Mouse (Mus musculus) right cerebral cortex, postnatal 4 days (tissue): ENCODE data around the gene A3galt2.
A peak's percentile ranks its signal among the peaks of the same experiment; 100 is the strongest.

ENCODE experiments used
- DNase-seq: peaks from one replicate; pipeline ENCODE4 v3.0.0-alpha.2; 2022

The A3galt2 gene

GRCm38 (mm10) chr4:128755064-128755463 lies at the start of gene A3galt2:
A3galt2 (plus strand) TSS chr4:128755364.
- no peak for DNase-seq

GRCm38 (mm10) chr4:128706626-128707025 lies 48.5 kb upstream of the A3galt2 start:
- DNase-seq: no peak

DNA sequence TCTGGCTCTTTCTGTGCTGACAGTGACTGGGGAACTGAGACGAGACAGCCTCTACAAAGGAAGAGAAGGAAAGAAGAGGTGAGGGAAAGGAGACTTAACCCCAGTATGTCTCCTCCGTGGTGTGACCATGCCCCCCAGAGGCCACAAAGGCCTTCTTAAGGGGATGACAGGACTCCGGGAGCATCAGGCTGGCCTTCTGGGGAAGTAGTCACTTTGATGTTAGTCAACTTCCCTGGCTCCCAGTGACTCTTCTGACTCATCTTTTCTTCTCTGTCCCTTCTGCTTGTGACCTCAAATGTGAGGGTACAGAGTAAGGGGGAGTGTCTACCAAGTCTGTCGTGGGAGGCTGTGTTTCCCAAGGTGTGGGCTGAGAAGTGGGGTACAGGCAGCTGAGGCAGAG lies 47.8 kb upstream of the A3galt2 start:
- DNase-seq: no peak

DNA sequence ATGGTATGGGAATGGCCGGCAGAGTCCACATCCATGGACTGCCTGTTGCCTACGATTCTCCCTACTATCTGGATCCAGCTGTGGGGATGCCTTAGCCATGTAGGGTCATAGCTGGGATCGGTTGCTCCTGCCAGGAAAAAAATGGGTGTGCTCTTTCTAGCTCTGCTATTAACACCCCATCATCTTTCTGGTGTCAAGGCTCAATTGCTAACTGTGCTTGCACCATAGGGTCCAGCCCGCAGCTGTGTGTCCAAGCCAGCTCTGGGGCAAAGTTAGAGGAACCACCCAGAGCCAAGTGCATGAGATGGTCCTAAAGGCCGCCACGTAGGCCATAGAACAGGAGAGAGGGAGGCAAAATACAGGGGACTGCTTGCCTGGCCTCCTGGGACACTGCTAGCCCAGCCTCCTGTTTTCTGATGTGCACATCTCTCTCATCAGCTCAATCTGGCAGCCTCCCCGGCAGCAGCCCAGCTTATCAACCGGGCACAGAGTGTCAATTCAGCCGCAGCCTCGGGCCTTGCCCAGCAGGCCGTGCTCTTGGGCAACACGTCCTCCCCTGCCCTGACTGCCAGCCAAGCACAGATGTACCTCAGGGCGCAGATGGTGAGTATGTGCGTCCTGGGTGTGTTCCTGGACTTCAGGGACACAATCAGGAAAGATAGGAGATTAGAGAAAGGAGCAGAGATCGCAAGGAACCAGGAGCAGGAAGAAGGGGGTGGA lies 45.9 kb upstream of the A3galt2 start:
- DNase-seq: no peak

DNA sequence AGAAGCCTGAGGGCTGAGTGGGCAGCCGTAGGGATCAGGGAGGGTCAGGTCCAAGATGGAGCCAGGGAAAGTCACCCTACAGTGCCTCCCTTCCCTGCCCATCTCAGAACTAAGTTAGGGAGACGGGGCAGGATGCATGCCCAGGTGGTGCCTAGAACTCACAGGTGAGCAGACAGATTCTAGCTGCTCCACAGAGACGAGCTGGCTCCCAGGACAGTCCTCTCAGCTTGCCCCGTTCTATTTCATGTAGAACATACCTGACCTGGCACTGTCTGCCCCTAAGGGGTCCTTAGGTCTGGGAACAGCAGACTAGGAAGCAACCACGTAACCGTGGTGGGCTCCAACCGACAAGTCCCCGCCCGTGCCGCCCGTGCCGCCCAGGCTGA lies 45.4 kb upstream of the A3galt2 start:
- DNase-seq: no peak

- no peak for DNase-seq
Observed at GRCm38 (mm10) chr4:128710286-128710685, 44.9 kb upstream of the A3galt2 start.

- DNase-seq: no peak
Observed at GRCm38 (mm10) chr4:128710800-128711199, 44.4 kb upstream of the A3galt2 start.

DNA sequence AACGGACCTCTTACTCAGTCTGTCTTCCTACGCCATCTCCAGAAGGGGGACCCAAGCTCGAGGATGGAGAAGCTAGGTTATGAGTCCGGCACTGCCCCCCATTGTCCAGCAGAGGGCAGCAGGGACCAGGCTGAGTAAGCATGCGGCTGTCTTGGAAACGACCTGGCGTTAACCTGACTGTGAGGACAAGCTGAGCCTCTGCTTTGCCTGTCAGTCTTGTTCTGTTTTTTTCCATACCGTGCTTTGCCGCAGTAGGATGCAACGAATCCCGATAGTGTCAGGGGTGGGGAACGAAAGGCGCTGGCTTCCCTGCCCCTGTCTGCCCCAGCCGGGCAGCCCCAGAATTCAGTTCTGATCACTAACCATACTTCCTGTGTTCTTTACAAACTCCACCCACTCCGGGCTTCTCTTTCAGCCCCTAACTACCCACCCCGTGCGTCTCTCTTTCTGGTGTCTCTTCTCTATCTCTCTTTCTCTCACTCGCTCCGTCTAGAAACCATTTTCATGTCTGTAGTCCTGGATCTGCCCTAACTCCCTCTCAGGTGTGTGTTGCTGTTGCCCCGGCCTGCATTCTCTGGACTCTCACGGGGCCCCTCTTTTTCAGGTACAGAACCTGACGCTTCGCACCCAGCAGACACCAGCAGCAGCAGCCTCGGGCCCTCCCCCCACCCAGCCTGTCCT lies 43.6 kb upstream of the A3galt2 start:
- peak; percentile 88 for DNase-seq

GRCm38 (mm10) chr4:128712136-128712655 lies 43.0 kb upstream of the A3galt2 start:
- no peak for DNase-seq

DNA sequence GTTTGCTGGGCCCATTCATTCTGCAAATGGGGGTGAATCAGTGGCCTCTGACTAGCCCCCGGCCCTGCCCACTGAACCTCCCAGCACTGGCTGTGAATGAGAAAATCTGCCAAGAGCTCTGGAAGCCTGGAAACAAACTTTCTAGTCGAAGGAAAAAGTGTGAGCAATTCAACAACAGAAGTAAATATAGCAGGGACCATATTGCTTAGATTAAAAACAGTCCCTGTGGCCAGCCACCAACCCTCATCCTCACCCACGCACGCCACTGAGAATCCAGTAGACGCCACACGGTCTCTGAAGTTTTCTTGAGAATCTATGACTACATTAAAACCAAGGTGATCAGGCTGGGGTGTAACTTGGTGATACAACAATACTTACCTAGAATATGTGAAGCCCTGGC lies 42.2 kb upstream of the A3galt2 start:
- no peak for DNase-seq

DNA sequence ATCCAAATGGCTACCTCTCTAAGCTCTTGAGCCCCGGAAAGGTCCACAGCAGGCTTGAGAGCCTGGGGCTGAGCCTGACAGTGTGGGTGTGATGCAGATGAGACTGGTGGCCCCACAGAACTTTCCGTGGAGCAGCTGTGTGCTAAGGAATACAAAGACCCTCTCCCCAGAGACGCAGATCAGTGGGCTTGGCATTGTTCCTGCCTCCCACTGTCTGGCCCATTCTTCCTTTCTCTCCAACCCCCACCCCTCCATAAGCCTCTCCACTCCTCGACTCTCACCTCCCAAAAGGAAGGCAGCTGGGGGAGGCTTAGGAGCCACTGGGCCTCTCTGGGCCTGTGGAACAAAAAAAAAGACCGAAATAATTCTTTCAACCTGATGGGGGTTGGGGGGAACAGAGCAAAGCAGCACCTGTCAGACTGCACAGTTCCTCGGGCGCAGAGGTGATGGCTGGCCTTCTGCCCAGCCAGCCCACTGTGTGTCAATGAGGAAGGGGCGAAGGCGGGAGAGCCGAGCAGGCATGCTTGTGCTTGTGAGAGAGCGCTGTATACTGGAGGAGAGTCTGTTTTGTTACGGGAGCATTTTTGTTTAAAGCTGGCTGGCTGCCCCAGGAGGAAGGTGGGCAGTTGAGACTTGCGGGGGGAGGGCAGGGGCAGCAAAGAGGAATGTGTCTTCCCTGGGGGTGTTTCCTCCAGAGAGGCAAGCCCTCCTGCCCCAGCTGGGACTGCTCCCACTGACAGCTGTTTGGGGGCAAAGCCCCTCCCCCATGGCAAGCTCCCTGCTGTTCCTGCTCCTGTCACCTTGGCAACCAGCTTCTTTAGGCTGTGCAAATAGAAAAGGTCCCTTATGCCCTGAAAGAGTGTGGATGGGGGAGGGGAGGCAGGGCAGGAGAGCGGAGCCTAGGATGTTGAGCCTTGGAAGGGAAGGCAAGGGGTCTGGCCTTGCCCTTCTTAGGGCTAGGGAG lies 39.6 kb upstream of the A3galt2 start:
- DNase-seq: peak; percentile 65

DNA sequence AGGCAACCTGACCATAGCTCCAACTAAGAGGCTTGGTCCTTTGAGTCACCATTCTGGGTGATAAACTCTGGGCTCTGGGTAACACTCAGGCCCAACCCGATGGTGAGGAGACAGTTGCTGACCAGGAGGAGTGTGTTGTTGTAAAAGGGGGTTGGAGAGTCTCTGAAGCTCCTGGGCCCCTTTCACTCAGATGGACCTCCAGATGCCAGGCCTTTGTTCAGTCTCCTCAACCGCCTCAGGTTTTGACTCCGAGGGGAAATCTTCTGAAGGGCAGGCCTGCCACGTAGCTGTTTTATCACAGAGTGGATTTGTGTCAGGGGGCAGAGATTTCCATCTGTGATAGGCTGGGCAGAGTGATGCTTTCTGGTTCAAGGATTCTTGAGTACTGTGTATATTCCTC lies 38.9 kb upstream of the A3galt2 start:
- DNase-seq: no peak

GRCm38 (mm10) chr4:128716731-128717130 lies 38.4 kb upstream of the A3galt2 start:
- no peak for DNase-seq

DNA sequence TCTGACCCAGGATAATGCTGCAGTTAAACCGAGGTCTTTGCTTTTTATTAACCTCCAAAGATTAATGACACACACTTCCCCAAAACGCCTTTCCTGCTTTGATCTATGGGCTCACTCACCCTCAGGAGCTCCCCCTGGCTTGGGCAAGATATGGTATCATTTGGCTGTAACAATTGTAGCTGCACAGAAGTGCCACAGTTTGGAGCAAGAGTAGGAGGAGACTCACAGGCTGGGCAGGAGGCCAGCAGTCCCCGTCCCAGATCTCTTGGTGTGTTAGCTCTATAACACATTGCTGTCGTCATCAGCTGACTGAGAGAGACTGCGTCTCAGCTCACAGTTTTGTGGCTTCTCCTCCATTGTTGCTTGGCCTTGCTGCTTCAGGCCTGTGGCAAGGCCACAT lies 35.1 kb upstream of the A3galt2 start:
- no peak for DNase-seq

DNA sequence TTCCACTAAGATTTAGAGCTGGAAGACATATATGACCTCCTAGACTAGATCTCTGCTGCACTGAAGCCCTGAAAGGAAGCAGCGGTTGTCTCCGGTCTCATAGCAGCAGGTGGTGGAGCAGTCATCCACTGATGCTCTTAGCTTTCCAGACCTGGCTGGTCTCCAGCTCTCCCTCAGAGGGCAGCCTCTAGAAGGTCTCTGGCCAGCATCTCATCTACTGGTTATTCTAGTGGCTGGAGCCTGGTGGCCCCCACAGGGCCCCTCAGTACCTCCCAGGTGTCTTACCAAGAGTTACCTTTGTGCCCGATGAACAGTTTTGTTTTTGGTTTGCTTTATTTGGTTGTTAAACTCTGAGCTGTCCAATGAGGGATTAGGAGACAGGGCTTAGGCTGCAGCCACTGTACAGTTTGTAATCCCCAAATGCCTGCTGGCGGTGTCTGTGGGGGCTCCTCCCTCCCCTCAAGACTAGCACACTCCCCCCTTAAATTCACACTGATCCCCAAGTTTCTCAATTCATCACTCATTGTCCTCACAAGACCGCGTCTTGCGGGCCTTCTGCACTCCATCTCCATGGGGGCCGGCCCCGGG lies 34.0 kb upstream of the A3galt2 start:
- no peak for DNase-seq

DNA sequence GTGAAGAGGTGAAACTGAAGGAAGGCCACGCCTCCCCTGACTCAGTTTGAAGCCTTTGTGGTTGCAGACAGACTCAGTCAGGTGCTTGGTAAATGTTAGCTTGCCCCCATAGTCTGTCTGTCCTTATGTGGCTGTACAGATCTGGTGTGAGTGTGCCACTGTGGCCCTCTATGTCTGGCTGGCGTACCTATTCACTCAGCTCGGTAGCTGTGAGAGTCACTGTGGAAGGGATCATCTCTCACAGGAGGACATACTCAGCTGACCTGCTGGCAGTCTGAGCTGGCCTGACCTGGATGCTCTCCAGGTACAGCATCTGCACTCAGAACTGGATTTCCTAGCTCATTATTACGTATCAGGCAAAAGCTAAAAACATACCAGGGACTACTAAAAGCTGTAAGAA lies 33.4 kb upstream of the A3galt2 start:
- DNase-seq: no peak

DNA sequence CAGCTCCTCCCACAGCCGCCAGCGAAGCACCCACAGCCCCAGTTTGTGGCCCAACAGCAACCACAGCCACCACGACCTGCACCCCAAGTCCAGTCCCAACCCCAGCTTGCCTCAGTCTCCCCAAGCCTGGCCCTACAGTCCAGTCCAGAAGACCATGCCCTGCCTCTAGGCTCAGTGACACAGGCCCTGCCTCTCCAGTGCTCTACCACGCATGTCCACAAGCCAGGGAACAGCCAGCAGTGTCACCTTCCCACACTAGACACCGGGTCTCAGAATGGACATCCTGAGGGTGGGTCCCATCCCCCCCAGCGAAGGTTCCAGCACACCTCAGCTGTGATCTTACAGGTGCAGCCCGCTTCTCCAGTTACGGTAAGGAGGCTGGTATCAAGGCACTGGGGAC lies 32.2 kb upstream of the A3galt2 start:
- DNase-seq: no peak

- no peak for DNase-seq
Observed at GRCm38 (mm10) chr4:128723431-128723830, 31.7 kb upstream of the A3galt2 start.

DNA sequence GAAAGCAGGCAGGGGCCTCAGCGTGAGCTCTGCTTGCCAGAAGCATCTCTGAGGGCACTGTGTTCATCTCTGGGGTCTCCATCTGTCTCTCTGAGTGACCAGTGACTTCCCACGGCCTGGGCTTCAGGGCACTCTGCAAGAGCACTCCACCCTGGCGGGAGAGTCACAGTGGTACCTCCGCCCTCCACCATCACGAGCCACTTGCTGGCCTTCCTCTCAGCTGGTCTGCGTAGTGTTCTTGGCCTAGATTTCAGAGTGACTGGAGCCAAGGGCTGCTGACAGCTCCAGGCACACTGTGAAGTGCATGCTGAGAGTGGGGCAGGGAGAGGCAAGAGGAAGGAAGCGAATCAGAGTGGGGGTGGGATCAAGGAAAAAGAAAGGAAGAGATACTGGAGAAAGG lies 31.1 kb upstream of the A3galt2 start:
- no peak for DNase-seq

GRCm38 (mm10) chr4:128727019-128727720 lies 28.0 kb upstream of the A3galt2 start:
- peak; percentile 84 for DNase-seq

DNA sequence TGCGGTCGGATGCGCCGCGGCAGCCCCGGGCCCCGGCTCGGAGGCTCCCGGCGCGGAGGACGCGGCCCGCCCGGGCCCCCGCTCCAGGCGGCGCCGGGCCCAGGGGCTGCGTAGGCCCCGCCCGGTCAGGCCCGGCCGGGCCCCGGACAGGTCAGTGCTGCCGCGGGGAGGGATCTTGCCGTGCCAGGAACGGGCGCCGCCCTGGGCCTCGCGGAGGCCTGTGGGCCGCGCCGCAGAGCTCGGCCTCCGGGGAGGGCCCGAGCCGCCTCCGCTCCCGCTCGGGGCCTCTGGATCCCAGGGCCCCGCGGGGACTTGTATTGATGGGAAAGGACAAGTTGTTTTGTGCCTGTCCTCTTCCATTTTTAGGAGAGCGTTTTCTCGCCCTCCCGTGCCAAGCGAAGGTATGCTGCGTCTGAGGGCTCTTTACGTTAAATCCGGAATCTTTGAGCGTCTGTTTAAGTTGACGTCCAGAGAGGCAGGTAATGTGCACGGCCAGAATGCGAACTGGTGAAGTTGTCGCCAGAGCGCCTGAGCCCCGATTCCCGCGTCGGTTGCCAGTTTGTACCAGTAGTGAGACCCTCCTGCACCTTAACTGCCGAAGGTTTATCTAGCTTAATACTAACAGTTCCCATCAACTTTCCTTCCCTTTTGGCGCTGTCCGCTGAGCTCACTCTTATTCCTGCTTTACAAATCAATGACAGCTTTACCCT lies 27.3 kb upstream of the A3galt2 start:
- DNase-seq: no peak

DNA sequence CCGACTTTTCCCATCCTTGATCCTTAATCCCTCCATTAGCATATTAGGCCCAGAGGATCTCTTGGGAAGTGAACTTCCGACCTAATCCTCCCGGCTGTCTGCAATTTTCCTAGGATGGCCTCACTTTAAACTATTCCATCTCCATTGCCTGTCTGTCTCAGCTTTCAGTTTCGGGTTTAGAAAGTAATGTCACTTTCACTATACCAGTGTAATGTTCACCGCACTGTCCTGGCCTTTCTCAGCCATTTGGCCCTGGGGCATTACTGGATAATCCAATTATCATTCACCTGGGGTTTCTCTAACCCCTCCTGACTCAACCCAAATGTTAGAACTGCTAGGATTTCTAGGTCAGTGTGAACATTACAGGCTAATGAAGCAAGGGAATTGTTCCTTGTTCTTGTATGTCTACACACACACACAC lies 26.7 kb upstream of the A3galt2 start:
- no peak for DNase-seq
